Mouse (Mus musculus): ENCODE measurements around the gene Cacng7. TPM values are rescaled to one million over a fixed set of nuclear protein-coding genes. Genes with fewer than 3 reads are reported as not detected.

Gene Cacng7
- polyA plus RNA-seq, 1 experiment from 2014 or later = 1.9 TPM

GRCm38 (mm10) chr7:3310233-3310632 is 22.5 kb upstream of the Cacng7 start:
- Histone ChIP-seq H3K4me3 (ENCODE audit: low read depth, low read length) (no peak overlapping the region), H3K4me1 (replicated peaks; ENCODE audit: control insufficient read depth, insufficient read depth, low read length) (no peaks in the 10 kb centered on the region), H3K4me2 (ENCODE audit: low read length) (no peak overlapping the region), H3K27me3 (replicated peaks; ENCODE audit: control insufficient read depth, insufficient read depth, low read length) (peaks cover 8% of the 10 kb centered on the region), H3K9ac (ENCODE audit: low read length) (no peak overlapping the region), H3K36me3 (ENCODE audit: control insufficient read depth, insufficient read depth, low read length) (no peaks in the 10 kb centered on the region), H3K9me3 (ENCODE audit: control insufficient read depth, low read length) (peaks cover 5% of the 10 kb centered on the region), H3K27ac (ENCODE audit: low read depth) (no peak overlapping the region)
- no peak for DNase-seq (ENCODE audit: low spot score)
- no peak for ATAC-seq (replicated peaks; ENCODE audit: low FRiP score, low TSS enrichment, low read depth)
- WGBS = 97% methylated on average over 7 of the region's 7 CpGs

DNA sequence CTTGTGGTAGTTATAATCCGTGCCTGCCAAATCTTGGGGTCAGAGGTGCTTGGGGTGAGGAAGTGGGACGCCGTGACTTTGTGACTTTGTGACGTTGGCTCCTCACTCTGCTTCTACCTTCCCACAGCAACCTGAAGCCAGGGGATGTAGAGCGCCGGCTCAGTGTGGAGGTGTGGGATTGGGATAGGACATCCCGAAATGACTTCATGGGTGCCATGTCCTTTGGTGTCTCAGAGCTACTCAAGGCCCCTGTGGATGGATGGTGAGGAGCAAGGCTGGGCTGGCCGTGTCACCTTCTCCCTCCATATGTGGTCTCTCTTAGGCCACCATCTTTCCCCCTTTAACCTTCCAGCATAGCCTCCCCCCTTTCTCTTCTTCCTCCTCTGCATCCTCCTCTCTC is 19.2 kb upstream of the Cacng7 start:
- H3K9ac ChIP-seq (ENCODE audit: low read length) = no peak overlapping the region
- H3K4me2 ChIP-seq (ENCODE audit: low read length) = no peak overlapping the region
- no peaks in the 10 kb centered on the region for H3K36me3 ChIP-seq (ENCODE audit: control insufficient read depth, insufficient read depth, low read length)
- no peaks in the 10 kb centered on the region for H3K4me1 ChIP-seq (replicated peaks; ENCODE audit: control insufficient read depth, insufficient read depth, low read length)
- ATAC-seq (replicated peaks; ENCODE audit: low FRiP score, low TSS enrichment, low read depth) (no peak), DNase-seq (ENCODE audit: low spot score) (no peak)
- H3K4me3 ChIP-seq (ENCODE audit: low read depth, low read length) = no peak overlapping the region
- H3K27ac ChIP-seq (ENCODE audit: low read depth) = no peak overlapping the region
- peaks cover 5% of the 10 kb centered on the region for H3K9me3 ChIP-seq (ENCODE audit: control insufficient read depth, low read length)
- H3K27me3 ChIP-seq (replicated peaks; ENCODE audit: control insufficient read depth, insufficient read depth, low read length) = no peaks in the 10 kb centered on the region
- 66% methylated on average over 8 of the region's 8 CpGs for WGBS

DNA sequence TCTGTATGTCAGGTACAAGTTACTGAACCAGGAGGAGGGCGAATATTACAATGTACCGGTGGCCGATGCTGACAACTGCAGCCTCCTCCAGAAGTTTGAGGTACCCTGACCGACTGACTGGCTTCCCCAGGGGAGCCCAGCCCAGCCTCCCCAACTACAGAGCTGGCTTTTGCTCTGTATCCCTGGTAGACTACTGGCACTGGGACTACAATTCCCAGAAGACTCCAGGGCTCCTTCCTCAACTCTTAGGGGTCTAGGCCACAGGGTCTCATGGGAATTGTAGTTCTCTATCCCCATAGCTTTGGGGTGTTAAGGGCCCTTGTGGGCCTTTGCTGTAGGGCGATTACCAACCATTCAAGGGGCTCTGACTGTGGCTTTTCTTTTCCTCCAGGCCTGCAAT is 18.6 kb upstream of the Cacng7 start:
- 61% methylated on average over 5 of the region's 5 CpGs for WGBS
- Histone ChIP-seq H3K9me3 (ENCODE audit: control insufficient read depth, low read length) (peaks cover 5% of the 10 kb centered on the region), H3K9ac (ENCODE audit: low read length) (no peak overlapping the region), H3K4me1 (replicated peaks; ENCODE audit: control insufficient read depth, insufficient read depth, low read length) (no peaks in the 10 kb centered on the region), H3K4me3 (ENCODE audit: low read depth, low read length) (no peak overlapping the region), H3K4me2 (ENCODE audit: low read length) (no peak overlapping the region), H3K27me3 (replicated peaks; ENCODE audit: control insufficient read depth, insufficient read depth, low read length) (no peaks in the 10 kb centered on the region), H3K27ac (ENCODE audit: low read depth) (no peak overlapping the region), H3K36me3 (ENCODE audit: control insufficient read depth, insufficient read depth, low read length) (no peaks in the 10 kb centered on the region)
- no peak for ATAC-seq (replicated peaks; ENCODE audit: low FRiP score, low TSS enrichment, low read depth)
- DNase-seq (ENCODE audit: low spot score) = no peak

GRCm38 (mm10) chr7:3317704-3318103 is 15.1 kb upstream of the Cacng7 start:
- WGBS = 46% methylated on average over 4 of the region's 4 CpGs
- no peak overlapping the region for H3K27ac ChIP-seq (ENCODE audit: low read depth)
- no peak overlapping the region for H3K9ac ChIP-seq (ENCODE audit: low read length)
- no peaks in the 10 kb centered on the region for H3K4me1 ChIP-seq (replicated peaks; ENCODE audit: control insufficient read depth, insufficient read depth, low read length)
- no peaks in the 10 kb centered on the region for H3K9me3 ChIP-seq (ENCODE audit: control insufficient read depth, low read length)
- H3K4me2 ChIP-seq (ENCODE audit: low read length) = no peak overlapping the region
- DNase-seq (ENCODE audit: low spot score) (no peak), ATAC-seq (replicated peaks; ENCODE audit: low FRiP score, low TSS enrichment, low read depth) (no peak)
- no peak overlapping the region for H3K4me3 ChIP-seq (ENCODE audit: low read depth, low read length)
- H3K36me3 ChIP-seq (ENCODE audit: control insufficient read depth, insufficient read depth, low read length) = no peaks in the 10 kb centered on the region
- H3K27me3 ChIP-seq (replicated peaks; ENCODE audit: control insufficient read depth, insufficient read depth, low read length) = no peaks in the 10 kb centered on the region

GRCm38 (mm10) chr7:3320856-3321255 is 11.9 kb upstream of the Cacng7 start:
- ATAC-seq (replicated peaks; ENCODE audit: low FRiP score, low TSS enrichment, low read depth) = no peak
- WGBS = 68% methylated on average over 3 of the region's 3 CpGs
- no peak overlapping the region for H3K4me3 ChIP-seq (ENCODE audit: low read depth, low read length)

DNA sequence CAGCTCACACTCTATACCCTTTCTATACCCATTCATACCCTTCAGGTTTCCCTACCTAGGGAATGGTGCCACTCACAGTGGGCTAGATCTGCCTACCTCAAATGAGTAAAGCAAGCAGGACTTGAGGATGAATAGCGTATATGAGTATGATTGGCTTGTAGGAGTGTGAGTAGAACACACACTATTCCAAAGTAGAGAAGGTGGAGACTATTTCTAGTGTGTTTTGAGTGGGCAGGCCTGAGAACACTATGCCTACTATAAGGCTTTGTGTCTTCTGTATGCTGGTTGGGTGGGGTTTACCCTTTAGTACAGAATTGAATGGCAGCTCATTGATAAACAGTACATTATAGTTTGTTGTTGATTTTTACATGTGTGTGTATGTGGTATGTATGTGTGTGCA is 8.9 kb upstream of the Cacng7 start:
- no peak for ATAC-seq (replicated peaks; ENCODE audit: low FRiP score, low TSS enrichment, low read depth)
- H3K9me3 ChIP-seq (ENCODE audit: control insufficient read depth, low read length) = no peaks in the 10 kb centered on the region
- no peaks in the 10 kb centered on the region for H3K27me3 ChIP-seq (replicated peaks; ENCODE audit: control insufficient read depth, insufficient read depth, low read length)
- H3K27ac ChIP-seq (ENCODE audit: low read depth) = no peak overlapping the region
- no peaks in the 10 kb centered on the region for H3K36me3 ChIP-seq (ENCODE audit: control insufficient read depth, insufficient read depth, low read length)
- DNase-seq (ENCODE audit: low spot score) = no peak
- H3K4me3 ChIP-seq (ENCODE audit: low read depth, low read length) = no peak overlapping the region
- H3K4me1 ChIP-seq (replicated peaks; ENCODE audit: control insufficient read depth, insufficient read depth, low read length) = no peaks in the 10 kb centered on the region
- no peak overlapping the region for H3K9ac ChIP-seq (ENCODE audit: low read length)
- H3K4me2 ChIP-seq (ENCODE audit: low read length) = no peak overlapping the region
- 96% methylated on average over 1 of the region's 1 CpGs for WGBS

More at GRCm38 (mm10) chr7:3320856-3321255, 11.9 kb upstream of the Cacng7 start:
- no peak overlapping the region for H3K9ac ChIP-seq (ENCODE audit: low read length)
- no peaks in the 10 kb centered on the region for H3K9me3 ChIP-seq (ENCODE audit: control insufficient read depth, low read length)
- H3K36me3 ChIP-seq (ENCODE audit: control insufficient read depth, insufficient read depth, low read length) = no peaks in the 10 kb centered on the region
- DNase-seq (ENCODE audit: low spot score) = no peak
- no peaks in the 10 kb centered on the region for H3K4me1 ChIP-seq (replicated peaks; ENCODE audit: control insufficient read depth, insufficient read depth, low read length)
- no peak overlapping the region for H3K4me2 ChIP-seq (ENCODE audit: low read length)
- H3K27ac ChIP-seq (ENCODE audit: low read depth) = no peak overlapping the region
- no peaks in the 10 kb centered on the region for H3K27me3 ChIP-seq (replicated peaks; ENCODE audit: control insufficient read depth, insufficient read depth, low read length)

DNA sequence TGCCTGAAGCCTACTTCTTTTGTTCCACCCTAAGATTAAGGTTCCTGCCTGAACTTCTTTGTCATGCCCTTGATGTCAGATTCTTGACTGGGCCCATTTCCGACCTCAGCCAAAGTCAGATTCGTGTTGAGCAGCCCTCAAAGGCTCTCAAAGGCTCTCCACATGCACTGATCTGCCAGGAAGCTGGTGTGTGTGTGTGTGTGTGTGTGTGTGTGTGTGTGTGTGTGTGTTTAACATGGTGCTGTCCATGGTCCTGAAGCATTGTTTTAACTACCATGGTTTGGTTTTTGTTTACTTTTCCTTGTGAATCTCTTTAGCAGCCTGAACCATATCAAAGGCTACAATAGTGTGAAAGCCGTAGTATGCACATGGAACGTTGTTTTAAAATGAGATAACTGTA is 4.8 kb upstream of the Cacng7 start:
- Histone ChIP-seq H3K9me3 (ENCODE audit: control insufficient read depth, low read length) (no peaks in the 10 kb centered on the region), H3K4me2 (ENCODE audit: low read length) (no peak overlapping the region), H3K9ac (ENCODE audit: low read length) (no peak overlapping the region), H3K4me1 (replicated peaks; ENCODE audit: control insufficient read depth, insufficient read depth, low read length) (peaks cover 11% of the 10 kb centered on the region; the same call in 1 of the 2 replicates), H3K4me3 (ENCODE audit: low read depth, low read length) (no peak overlapping the region), H3K36me3 (ENCODE audit: control insufficient read depth, insufficient read depth, low read length) (no peaks in the 10 kb centered on the region), H3K27me3 (replicated peaks; ENCODE audit: control insufficient read depth, insufficient read depth, low read length) (no peaks in the 10 kb centered on the region; the same call in 1 of the 2 replicates), H3K27ac (ENCODE audit: low read depth) (no peak overlapping the region)
- DNase-seq (ENCODE audit: low spot score) = no peak
- 67% methylated on average over 4 of the region's 4 CpGs for WGBS
- no peak for ATAC-seq (replicated peaks; ENCODE audit: low FRiP score, low TSS enrichment, low read depth)

- 18% methylated on average over 31 of the region's 31 CpGs for WGBS
- Histone ChIP-seq H3K4me2 (ENCODE audit: low read length) (peak overlapping the region; percentile 36), H3K27ac (ENCODE audit: low read depth) (no peak overlapping the region), H3K4me3 (ENCODE audit: low read depth, low read length) (0 out of 2 replicates have a peak overlapping the region, but pooled peaks have one; percentile 7), H3K36me3 (ENCODE audit: control insufficient read depth, insufficient read depth, low read length) (no peaks in the 10 kb centered on the region), H3K27me3 (replicated peaks; ENCODE audit: control insufficient read depth, insufficient read depth, low read length) (no peaks in the 10 kb centered on the region; the same call in 1 of the 2 replicates), H3K9ac (ENCODE audit: low read length) (no peak overlapping the region), H3K9me3 (ENCODE audit: control insufficient read depth, low read length) (no peaks in the 10 kb centered on the region), H3K4me1 (replicated peaks; ENCODE audit: control insufficient read depth, insufficient read depth, low read length) (peaks cover 16% of the 10 kb centered on the region; the same call in 1 of the 2 replicates)
- ATAC-seq (replicated peaks; ENCODE audit: low FRiP score, low TSS enrichment, low read depth) = 0 out of 2 replicates have a peak, but pooled peaks have one; percentile 41
- DNase-seq (ENCODE audit: low spot score) = peak; percentile 89
These were observed 2.8 kb upstream of the Cacng7 start for GRCm38 (mm10) chr7:3329776-3330546.

- Histone ChIP-seq H3K36me3 (ENCODE audit: control insufficient read depth, insufficient read depth, low read length) (no peaks in the 10 kb centered on the region), H3K4me3 (ENCODE audit: low read depth, low read length) (peak overlapping the region; percentile 60), H3K4me1 (replicated peaks; ENCODE audit: control insufficient read depth, insufficient read depth, low read length) (peaks cover 16% of the 10 kb centered on the region; the same call in 1 of the 2 replicates), H3K9me3 (ENCODE audit: control insufficient read depth, low read length) (no peaks in the 10 kb centered on the region), H3K27me3 (replicated peaks; ENCODE audit: control insufficient read depth, insufficient read depth, low read length) (no peaks in the 10 kb centered on the region; the same call in 1 of the 2 replicates), H3K27ac (ENCODE audit: low read depth) (peak overlapping the region; percentile 83; the same call in 1 of the 2 replicates), H3K4me2 (ENCODE audit: low read length) (peak overlapping the region; percentile 67), H3K9ac (ENCODE audit: low read length) (no peak overlapping the region)
- DNase-seq (ENCODE audit: low spot score) (no peak), ATAC-seq (replicated peaks; ENCODE audit: low FRiP score, low TSS enrichment, low read depth) (no peak)
- 47% methylated on average over 6 of the region's 6 CpGs for WGBS
These were observed 1.6 kb upstream of the Cacng7 start for GRCm38 (mm10) chr7:3331171-3331570.
